Mouse (Mus musculus) lung, postnatal 14 days (tissue): ENCODE data around the gene Sprr3.
"Not testable (repeated sequence)": the region's sequence is repeated elsewhere in the genome, so short reads cannot be mapped to it uniquely, and the experiment has no call there.

Experiments
- DNase-seq: peaks from one replicate; pipeline ENCODE4 v3.0.0; 2021

The Sprr3 gene

DNA sequence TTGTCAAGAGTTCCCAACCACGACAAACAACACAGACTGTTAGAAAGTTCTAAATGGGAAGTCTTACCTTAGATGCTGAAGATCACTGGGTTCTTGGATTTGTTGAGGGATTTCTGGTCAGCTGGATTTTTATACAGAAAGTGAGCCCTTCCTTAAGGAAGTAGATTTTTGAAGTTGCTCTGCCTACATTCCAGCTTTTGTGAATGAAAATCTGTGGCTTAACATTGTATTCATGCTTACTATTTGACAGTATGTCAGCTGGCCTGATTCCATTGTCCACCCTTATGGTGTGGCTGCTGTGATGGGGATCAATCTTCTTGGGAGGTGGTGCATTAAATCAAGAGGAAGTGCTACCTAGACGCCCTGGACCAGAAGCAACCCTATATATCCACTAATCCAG lies at the start of gene Sprr3:
Gene Sprr3, minus strand, starts transcription at position 101 of the 400 bp plus-strand sequence.
- no peak for DNase-seq

DNA sequence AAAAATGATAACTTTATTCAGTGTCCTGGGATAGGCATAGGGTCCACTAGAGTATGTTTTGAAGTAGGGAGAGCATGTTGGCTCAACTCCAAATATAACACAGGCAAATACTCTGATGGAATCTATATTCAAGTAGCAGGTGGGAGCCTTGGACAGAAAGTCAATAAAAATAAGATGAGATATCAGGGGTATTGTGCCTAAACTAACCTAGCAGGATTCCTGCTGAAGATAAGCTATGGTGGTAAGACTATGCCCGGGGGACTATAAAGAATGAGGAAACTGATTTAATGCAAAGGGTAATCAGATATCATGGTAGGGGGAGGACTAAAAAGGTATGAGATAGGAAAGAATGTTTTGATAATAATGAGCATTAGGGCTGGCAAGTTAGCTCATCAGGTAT lies 49.7 kb upstream of the Sprr3 start:
- no peak for DNase-seq

DNA sequence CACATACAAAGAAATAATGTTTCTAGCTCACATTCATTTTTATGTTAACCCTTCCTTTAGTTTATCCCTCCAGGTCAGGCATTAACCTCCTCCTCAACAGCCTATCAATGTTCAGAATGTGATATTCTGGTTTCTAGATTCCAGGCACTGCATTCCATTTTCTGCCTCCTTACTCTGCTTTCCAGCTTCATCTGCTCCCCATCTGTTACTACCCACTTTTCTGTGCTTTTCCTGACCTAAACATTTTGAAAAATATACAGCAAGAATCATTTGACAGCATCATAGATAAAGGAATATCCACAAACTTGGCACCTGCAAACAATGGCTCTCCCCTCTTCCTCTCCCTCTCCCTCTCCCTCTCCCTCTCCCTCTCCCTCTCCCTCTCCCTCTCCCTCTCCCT lies 45.0 kb upstream of the Sprr3 start:
- no peak for DNase-seq

DNA sequence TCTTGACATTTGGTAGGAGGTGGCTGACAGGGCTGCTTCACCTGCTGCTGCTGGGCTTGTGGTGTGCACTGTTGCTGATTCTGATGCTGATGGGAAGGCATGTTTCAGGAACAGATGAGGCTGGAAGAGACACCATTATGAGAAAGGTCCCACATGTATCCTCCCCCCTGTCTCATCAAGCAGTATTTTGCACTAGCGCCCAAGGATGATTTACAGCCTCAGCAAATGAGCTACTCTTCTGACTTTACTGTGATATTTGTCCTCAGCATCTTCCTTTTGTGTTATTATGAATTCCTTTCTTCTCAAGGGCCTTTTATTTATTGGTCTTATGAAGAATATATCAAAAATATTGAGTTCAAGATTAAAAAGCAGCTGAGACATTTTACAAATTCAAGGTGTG lies 41.9 kb upstream of the Sprr3 start, which contains the start of gene Sprr4:
Gene Sprr4, minus strand, starts transcription at position 101 of the 400 bp plus-strand sequence.
- DNase-seq = no peak

DNA sequence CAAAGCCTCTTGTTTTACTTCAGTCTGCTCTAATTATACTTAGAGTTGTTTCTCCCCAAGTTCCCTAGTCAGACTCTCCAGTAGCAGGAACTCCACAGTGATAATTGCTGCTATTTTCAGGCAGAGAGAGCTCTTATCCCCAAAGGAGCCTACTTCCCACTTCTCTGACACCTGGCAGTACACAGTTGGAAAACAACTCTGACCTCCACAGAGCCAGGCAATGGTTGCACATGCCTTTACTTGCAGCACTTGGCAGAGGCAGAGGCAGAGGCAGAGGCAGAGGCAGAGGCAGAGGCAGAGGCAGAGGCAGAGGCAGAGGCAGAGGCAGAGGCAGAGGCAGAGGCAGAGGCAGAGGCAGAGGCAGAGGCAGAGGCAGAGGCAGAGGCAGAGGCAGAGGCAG lies 31.7 kb upstream of the Sprr3 start:
- DNase-seq = not testable (repeated sequence)

DNA sequence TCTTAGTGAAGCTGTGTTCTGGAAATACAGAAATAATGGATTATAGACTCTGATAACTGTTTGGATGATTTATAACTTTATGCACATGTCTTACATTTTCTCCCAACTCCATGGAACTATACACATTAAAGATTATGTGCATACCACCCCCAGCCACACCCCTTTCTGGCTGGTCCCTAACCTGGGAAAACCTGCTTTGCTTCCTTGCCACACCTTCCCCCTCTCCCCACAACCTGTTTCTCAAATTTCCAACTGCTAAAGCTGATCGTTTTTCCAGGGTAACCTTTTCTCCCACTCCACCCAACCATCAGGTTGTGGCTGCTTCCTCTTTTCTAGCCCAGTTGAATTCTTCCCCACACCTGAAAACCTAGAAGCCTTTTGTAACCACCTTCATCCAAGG lies 27.8 kb upstream of the Sprr3 start:
- no peak for DNase-seq

DNA sequence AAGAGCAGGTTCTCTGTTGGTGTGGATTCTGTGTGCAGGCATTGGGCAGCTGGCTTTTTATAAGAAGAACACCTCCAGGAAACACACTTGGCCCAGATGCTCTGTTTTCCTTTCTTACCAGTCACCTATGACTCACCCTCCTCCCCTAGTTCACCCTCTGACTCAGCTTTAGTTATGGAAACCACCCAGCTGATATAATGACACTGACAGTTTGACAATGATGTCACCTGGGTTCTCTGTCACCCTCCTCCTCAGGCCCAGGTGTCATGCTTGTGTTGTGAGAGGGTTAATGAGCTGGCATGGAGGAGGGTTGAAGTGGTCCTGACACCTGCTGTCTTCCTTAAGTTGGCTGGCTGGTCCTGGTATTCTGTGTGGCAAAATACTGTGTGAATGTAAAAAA lies 27.3 kb upstream of the Sprr3 start, which contains the start of gene Sprr1a:
Gene Sprr1a, minus strand, starts transcription at position 33 of the 400 bp plus-strand sequence.
- DNase-seq = no peak

DNA sequence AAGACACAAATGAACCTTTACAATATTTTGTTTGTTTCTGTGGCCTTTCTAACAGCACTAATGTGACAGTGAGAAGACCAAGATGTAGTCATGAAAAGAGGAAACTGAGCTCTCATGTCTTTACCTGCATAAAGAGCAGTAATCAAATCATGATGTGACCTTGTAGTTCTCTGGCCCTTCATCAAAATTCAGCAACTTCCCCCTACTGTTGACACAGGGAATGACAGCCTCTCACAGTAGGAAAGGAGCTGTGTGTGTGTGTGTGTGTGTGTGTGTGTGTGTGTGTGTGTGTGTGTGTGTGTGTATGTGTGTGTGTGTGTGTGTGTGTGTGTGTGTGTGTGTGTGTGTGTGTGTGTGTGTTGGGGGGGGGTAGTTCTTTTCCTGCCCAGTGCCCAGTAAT lies 22.7 kb upstream of the Sprr3 start:
- DNase-seq = not testable (repeated sequence)

DNA sequence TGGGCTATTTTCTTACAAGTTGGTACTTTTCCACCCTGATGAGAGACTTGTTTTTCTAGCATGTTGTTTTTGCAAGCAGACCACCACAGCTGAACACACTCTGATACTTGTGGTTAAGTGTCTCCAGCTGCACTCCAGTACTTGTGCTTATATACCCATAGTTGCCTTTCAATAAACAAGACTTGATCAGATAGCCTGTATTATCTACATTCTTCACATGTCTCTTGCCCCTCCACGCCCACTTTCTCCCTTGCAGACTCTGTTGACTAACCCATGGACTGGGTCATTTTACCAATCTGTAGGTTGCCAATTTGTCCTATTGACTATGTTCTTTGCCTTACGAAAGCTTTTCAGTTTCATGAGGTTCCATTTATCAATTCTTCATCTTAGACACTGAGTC lies 11.6 kb upstream of the Sprr3 start:
- DNase-seq = no peak

DNA sequence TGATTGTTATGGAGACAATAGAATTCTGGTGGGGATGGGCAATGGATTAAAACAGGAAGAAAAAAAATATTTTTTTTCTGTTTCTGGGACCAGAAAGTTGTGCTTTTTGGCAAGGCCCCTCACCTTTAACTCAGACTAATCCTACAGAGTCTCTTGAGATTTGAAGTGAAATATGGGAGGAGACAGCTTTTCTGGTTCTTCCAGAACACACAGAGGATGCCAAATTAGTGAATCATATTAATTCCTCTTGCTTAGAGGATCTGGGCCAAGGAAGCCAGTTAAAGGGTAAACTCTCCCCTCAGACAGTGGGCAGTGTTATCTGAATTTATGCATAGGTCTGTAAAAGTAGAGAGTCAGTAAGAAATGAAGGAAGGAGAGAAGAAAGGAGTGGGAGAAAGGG lies 8.9 kb upstream of the Sprr3 start:
- no peak for DNase-seq

DNA sequence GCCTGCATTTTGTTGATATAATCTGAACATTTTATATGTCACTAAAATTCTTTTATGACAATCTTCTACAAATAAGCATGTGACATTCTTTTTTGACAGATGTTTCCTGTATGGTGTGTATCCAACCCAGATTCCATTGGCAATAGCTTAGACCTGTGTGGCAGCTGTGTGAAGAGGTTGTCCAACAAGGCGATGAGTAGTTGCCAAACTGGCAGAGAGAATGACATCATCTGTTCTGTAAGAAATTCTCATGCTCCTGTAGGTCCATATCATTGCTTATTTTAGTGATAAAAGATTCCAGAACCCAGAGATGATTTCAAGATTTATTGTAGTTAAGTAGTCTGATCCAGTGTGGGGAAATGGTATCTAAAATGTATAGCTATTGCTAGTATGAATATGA lies 8.1 kb upstream of the Sprr3 start:
- no peak for DNase-seq

DNA sequence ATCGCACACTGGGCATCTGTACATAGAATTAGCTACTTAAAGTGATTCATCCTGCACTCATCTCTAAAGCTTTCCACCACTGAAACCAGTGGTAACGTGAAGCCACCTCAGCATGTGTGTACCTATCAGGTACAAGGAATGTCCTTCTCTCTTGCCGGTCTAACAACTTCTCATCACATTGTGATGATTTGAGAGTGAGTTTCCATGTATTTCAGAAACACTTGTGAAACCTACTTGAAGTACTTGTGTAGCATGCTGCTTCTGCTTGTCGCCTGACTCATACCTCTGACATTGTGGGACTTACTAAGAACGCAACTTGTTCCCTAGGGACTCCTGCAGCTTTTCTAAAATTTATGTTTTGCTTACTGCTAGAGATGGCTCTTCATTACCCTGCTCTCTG lies 3.4 kb downstream of the Sprr3 start:
- no peak for DNase-seq

DNA sequence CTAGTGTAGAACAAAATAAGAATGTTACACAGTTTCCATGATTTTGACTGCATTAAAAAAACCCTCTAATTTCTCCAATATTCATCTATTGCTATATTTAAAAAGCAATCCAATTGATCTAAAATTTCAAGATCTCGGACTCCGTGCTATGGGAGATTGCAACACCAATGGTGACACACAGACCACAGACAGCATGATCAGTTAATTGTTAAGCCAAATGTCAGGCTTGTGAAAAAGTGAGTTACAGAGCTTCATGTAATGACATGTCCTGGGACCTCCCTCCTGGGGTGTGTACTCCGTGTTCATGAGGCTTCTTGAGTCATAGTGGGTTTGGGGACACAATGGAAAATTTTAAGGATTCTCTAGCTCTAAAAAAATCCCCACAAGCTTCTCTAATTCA lies 18.3 kb downstream of the Sprr3 start:
- DNase-seq = no peak

DNA sequence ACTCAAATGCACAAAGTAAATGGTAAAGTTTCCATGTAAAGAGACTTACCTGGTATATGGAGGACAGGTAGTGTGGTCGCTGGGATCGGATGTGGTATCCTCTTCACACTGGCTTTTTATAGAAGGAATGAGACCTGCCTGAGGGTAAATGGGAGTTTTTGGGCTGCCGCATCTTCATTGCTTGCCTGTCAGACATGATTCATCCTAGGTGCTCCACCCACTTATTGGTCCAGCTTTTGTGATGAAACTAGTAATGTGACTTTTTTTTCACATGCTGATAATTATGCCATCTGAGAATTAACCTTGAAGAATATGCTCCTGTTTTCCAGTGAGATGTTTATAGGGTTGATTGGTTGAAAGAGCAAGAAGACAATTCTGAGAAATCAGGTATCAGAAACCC lies 19.8 kb downstream of the Sprr3 start, which contains the start of gene Sprr1b:
Gene Sprr1b, minus strand, starts transcription at position 101 of the 400 bp plus-strand sequence.
- DNase-seq = no peak

DNA sequence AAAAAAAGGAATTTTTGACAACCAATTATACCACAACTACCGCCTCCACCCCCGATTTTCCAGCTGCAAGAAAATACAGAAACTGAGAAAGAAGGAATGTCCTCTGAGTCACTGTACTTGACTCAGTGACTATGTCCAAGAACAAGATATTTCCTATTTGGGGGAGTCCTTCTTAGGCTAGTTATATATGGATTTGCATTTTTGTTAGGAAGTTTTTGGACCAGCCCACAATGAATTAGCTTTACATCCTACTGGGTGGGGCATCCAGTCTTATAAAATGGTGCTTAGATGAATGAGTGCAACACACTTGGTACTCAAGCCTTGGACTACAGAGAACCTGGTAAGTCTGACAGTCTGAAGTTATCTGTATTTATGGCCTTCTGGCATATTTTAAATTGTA lies 26.2 kb downstream of the Sprr3 start, which contains the start of gene Sprr2k:
Gene Sprr2k, plus strand, starts transcription at position 301 of the 400 bp plus-strand sequence.
- DNase-seq = no peak

DNA sequence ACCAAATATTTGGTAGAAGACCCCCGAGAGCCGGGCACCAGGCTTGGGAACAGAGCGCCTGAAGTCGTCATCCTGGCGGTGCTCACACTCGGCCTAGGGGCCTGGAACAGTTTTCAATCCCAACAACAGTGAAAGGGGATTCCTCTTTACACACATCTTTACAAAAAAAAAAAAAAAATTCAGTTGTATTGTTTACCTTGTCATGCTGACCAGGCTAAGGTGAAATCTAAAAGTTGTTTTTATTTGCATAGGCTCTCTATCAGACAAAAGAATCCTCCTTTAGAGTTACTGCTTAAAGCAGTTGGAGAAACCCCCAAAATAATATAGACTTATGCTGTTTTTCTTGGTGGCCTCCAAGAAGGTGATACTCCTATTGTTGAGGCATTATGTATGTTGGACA lies 29.2 kb downstream of the Sprr3 start, which contains the start of gene Gm9774:
Gene Gm9774, minus strand, starts transcription at position 101 of the 400 bp plus-strand sequence.
- no peak for DNase-seq

DNA sequence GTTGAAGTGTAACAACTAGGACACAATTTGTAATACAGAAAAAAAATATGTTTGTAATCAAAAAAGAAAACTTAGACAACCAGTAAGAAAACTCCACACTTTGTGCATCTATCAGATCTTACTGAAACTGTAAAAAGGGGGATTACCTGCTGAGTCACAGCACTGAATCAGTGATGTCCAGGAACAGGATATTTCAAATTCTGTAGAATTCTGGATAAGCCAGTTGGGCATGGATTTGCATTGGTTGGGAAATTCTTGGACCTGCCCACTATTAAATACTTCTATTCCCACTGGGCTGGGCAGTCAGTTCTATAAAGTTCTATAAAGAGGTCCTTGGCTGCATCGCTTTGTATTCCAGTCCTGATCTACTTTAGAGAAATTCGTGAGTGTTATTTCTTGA lies 40.7 kb downstream of the Sprr3 start, which contains the start of gene Sprr2j-ps:
Gene Sprr2j-ps, plus strand, starts transcription at position 301 of the 400 bp plus-strand sequence.
- no peak for DNase-seq

DNA sequence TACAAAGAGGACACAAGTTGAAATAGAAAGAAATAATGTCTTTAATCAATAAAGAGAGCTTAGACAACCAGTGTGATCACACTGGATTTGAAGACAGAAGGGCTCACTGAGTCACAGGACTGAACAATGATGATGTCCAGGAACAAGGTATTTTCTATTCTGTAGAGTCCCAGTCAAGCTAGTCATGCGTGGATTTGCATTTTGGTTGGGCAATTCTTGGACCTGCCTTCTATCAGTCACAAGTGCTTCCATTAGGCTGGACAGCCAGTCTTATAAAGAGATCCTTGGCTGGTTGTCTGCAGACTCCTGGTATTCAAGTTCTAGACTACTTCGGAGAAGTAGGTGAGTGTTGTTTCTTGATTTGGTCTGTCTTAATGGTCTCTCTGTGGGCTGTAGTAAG lies 50.8 kb downstream of the Sprr3 start, which contains the start of gene Sprr2i:
Gene Sprr2i, plus strand, starts transcription at position 301 of the 400 bp plus-strand sequence.
- no peak for DNase-seq
